Mouse (Mus musculus): Measurements from ENCODE around the gene Dgki. TPM values are rescaled to one million over a fixed set of nuclear protein-coding genes. Genes with fewer than 3 reads are reported as not detected.

Gene Dgki
- 0.30 TPM for polyA plus RNA-seq (2014; fragmentation: Illumina TruSeq; extraction: RNeasy Lipid Tissue Mini Kit (QIAGEN cat#74804); ENCODE audit: low replicate concordance)

DNA sequence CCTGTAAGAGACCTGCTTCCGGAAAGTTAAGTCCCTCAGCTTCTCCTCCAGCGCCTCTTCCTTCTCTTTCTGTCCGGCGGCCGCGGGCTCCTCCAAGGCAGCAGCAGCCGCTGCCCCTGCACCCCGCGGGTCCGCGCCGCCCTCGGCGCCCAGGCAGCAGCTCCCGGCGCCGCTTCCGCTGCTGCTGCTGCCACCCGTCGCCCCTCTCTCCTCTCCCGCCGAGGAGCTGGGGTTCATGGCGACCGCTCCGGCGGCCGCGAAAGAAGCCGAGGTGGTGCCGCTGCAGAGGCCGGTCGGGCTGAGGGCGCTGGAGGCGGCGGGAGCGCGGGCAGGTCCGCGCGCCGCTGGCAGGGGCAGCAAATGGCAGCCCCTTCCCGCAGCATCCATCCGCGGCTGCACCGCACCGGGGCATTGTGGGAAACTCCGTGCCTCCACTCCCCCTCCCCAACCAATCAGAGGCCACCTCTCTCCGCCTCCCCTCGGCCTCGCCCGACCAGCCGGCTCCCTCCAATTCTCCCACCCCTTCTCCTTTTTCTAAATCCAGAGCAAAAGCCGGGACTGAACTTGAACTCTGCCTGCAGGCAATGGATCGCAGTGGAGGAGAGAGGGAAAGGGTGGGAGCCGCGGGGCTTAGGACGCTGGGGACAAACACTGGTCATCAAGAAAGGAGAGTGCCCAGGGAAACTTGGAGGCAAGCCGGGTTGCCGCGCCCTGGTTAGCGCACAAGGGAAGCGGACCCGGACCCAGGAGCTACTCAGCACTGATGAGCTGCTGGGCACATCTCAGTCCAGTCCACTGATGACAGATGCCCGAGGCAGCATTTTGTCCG, at the start of gene Dgki:
Dgki (minus strand) TSS at position 623 of the 829 bp plus-strand sequence.

DNA sequence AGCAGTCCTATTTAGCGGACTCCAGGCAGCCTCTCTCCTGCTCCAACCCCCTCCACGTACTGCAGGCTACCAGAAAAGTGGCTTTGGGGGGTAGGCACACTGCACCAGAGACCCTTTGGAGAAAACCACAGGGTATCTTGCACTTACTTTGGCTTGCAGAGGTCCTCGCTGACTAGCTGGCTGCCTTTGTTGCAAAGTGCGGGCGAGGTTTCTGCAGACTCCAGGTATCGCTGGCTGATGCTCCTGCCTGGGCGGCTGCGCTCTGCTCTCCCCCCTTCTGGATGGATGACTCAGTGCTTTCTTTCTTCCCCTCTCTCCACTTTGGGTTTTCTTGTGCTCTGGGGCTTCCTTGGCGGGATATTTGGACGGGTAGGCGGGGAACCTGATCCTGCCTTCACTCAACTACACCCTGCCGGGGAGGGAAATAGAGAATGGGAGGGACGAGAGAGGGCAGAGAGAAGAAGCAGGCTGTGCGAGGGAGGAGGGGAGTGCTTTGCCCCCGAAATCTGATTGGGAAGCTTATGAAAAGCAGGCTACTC, 490.2 kb downstream of the Dgki start, which contains the start of gene Ptn:
Ptn (minus strand) TSS at position 474 of the 539 bp plus-strand sequence.

Other genes with a start within 250 kb of the Dgki start
- gene Creb3l2, start 142.0 kb upstream of the Dgki start, polyA plus RNA-seq (2014; fragmentation: Illumina TruSeq; extraction: RNeasy Lipid Tissue Mini Kit (QIAGEN cat#74804); ENCODE audit: low replicate concordance), result 47.2 TPM
- gene Akr1d1, start 230.0 kb upstream of the Dgki start, polyA plus RNA-seq (2014; fragmentation: Illumina TruSeq; extraction: RNeasy Lipid Tissue Mini Kit (QIAGEN cat#74804); ENCODE audit: low replicate concordance), result 0.63 TPM